Mouse (Mus musculus) ES-E14 (cell line): ENCODE data around the gene Hist2h3b. TPM values are rescaled to one million over a fixed set of nuclear protein-coding genes. Genes with fewer than 3 reads are reported as not detected.

Experiments
- DNase-seq: peaks from one replicate; pipeline ENCODE4 v3.0.0-alpha.2; 2013; ENCODE audit warnings: low read depth, low spot score
- H3K27ac ChIP-seq: 2 replicates; pipeline ENCODE4 v1.5.1; 2012; ENCODE audit warnings: low read depth, mild to moderate bottlenecking, low read length, moderate library complexity, mixed read lengths; ENCODE audit not compliant: poor library complexity, insufficient read depth, severe bottlenecking
- H3K36me3 ChIP-seq: 2 replicates; pipeline ENCODE4 v1.6.1; 2012; ENCODE audit warnings: mild to moderate bottlenecking, low read length, moderate library complexity, mixed read lengths; ENCODE audit not compliant: control insufficient read depth, poor library complexity, insufficient read depth, severe bottlenecking
- H3K4me1 ChIP-seq, 2 experiments: fragments of 150-350 bp in 1 of 2; sonication (generic) in 1 of 2; 2 replicates each; pipeline ENCODE4 v1.6.1; 2012; ENCODE audit warnings: low read length in 2 of 2, mild to moderate bottlenecking in 1 of 2, mixed read lengths in 1 of 2; ENCODE audit not compliant: control insufficient read depth in 2 of 2, insufficient read depth in 2 of 2, poor library complexity in 1 of 2
- H3K4me3 ChIP-seq, 2 experiments: fragments of 150-350 bp in 1 of 2; sonication (generic) in 1 of 2; 2 replicates each; pipeline ENCODE4 v1.5.1; 2012; ENCODE audit warnings: low read length in 2 of 2, low read depth in 1 of 2, mild to moderate bottlenecking in 1 of 2, mixed read lengths in 1 of 2; ENCODE audit not compliant: insufficient read depth in 1 of 2, poor library complexity in 1 of 2, severe bottlenecking in 1 of 2
- H3K9ac ChIP-seq: 2 replicates; pipeline ENCODE4 v1.6.1; 2012; ENCODE audit warnings: low read depth, mild to moderate bottlenecking, low read length, mixed read lengths; ENCODE audit not compliant: poor library complexity, insufficient read depth, severe bottlenecking
- H3K9me3 ChIP-seq: fragments of 150-350 bp; sonication (generic); 2 replicates; pipeline ENCODE4 v1.6.1; 2012; ENCODE audit warnings: low read depth, mild to moderate bottlenecking, low read length; ENCODE audit not compliant: control insufficient read depth, insufficient read depth
- CHD2 ChIP-seq: IDR thresholded peaks from 2 replicates; pipeline ENCODE4 v1.6.1; 2014; ENCODE audit warnings: mild to moderate bottlenecking, low read depth, low read length, inconsistent platforms
- HCFC1 ChIP-seq: IDR thresholded peaks from 2 replicates; pipeline ENCODE4 v1.6.1; 2012; ENCODE audit warnings: low read length, inconsistent platforms, borderline replicate concordance; ENCODE audit not compliant: insufficient read depth
- MAFK ChIP-seq: IDR thresholded peaks from 2 replicates; pipeline ENCODE4 v1.6.1; 2014; ENCODE audit warnings: mild to moderate bottlenecking, low read depth, low read length, inconsistent platforms; ENCODE audit not compliant: insufficient read depth
- ZC3H11A ChIP-seq: IDR thresholded peaks from 2 replicates; pipeline ENCODE4 v1.6.1; 2012; ENCODE audit warnings: low read depth, mild to moderate bottlenecking, inconsistent platforms, low read length, borderline replicate concordance
- ZNF384 ChIP-seq: IDR thresholded peaks from 2 replicates; pipeline ENCODE4 v1.6.1; 2012; ENCODE audit warnings: low read depth, low read length, inconsistent platforms
- in situ Hi-C, 2 experiments: fragments of 600-800 bp; cut with MboI; formaldehyde crosslinking; loops; one replicate each; pipeline ENCODE4 v1.15.1; 2025; ENCODE audit warnings: low sequenced_read_pairs in 2 of 2, inconsistent platforms in 1 of 2; ENCODE audit not compliant: unreplicated experiment in 2 of 2
- total RNA-seq: library from RNA; depleted of rRNA; stranded (reverse); fragments of 300-350 nt; gene quantifications from 2 replicates; pipeline ENCODE4 v1.2.3, GENCODE M21; 2012; rRNA removed

Gene Hist2h3b
- total RNA-seq, 1 experiment, result 806 TPM

DNA sequence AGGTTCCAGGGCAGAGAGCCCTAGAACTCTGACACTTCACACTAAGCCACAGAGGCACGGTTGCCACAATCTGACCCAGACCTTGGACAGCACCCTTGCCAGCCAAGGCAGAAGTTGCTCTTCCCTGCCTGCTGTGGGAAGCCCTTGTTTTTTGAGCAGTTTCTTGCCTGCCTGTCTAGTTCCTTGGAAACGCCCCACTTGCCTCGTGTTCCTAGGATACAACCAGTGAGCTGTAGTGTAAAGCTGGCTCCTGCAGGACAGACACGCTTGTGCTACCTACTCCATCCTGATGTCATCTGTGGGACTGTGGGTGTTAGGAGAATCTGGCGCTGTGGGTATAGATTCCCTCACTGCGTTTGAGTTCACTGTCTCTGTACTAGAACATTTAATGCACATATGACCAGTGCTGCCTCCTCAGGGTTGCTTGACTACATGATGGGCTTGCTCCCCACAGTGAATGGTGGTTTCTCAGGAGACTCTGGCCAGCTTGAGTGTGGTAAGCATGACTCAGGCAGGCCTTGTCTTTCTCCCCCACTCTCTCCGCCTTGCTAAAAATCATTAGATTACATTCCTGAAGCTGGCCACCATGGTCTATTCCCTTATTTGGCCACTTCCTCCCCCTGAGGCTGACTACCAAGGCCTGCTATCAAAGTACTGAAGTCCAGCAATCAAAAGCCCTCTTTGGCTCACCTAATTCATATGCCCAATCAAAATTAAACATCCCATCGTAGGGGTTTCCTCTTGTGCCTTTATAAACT, 44.1 kb downstream of the Hist2h3b start:
- H3K4me1 ChIP-seq, result no peaks in the 10 kb centered on the region
- in situ Hi-C loops, result no loop called here
- TF ChIP-seq MAFK (no peak), CHD2 (no peak), HCFC1 (no peak), ZC3H11A (no peak), ZNF384 (no peak)

More for the DNA sequence above, 44.1 kb downstream of the Hist2h3b start:
- Histone ChIP-seq H3K27ac (no peak overlapping the region), H3K9ac (no peak overlapping the region), H3K4me3 (no peak overlapping the region), H3K36me3 (no peaks in the 10 kb centered on the region), H3K9me3 (peaks cover 2% of the 10 kb centered on the region)
- no peak for DNase-seq

Other genes starting within 250 kb of the Hist2h3b start
- gene Vps45, start 210.2 kb upstream of the Hist2h3b start, total RNA-seq, result 9.9 and 11.9 TPM in 2 replicates
- 17.6 and 23.2 TPM in 2 replicates for gene Otud7b, start 164.1 kb upstream of the Hist2h3b start, total RNA-seq
- 3.5 and 4.0 TPM in 2 replicates for gene Mtmr11, start 106.7 kb upstream of the Hist2h3b start, total RNA-seq
- 64.1 and 91.1 TPM in 2 replicates for gene Sf3b4, start 96.3 kb upstream of the Hist2h3b start, total RNA-seq
- gene Sv2a, start 87.5 kb upstream of the Hist2h3b start, total RNA-seq, result 7.2 and 8.2 TPM in 2 replicates
- gene Bola1, start 48.9 kb upstream of the Hist2h3b start, total RNA-seq, result 70.8 and 76.4 TPM in 2 replicates
- 54.2 and 70.0 TPM in 2 replicates for gene Hist2h2ab, start 48.8 kb upstream of the Hist2h3b start, total RNA-seq
- 684 and 687 TPM in 2 replicates for gene Hist2h2ac, start 47.8 kb upstream of the Hist2h3b start, total RNA-seq
- gene Hist2h2be, start 47.5 kb upstream of the Hist2h3b start, total RNA-seq, result 0.80 and 1.0 TPM in 2 replicates
- gene Hist2h3c2, start 29.5 kb upstream of the Hist2h3b start, total RNA-seq, result 398 and 546 TPM in 2 replicates
- gene Hist2h2aa2, start 28.4 kb upstream of the Hist2h3b start, total RNA-seq, result 2,531 and 3,588 TPM in 2 replicates
- 2,311 and 3,075 TPM in 2 replicates for gene Hist2h2aa1, start 23.2 kb upstream of the Hist2h3b start, total RNA-seq
- gene Hist2h3c1, start 22.0 kb upstream of the Hist2h3b start, total RNA-seq, result not detected in 2 replicates
- gene Hist2h4, start 5.3 kb upstream of the Hist2h3b start, total RNA-seq, result 46.0 TPM in 2 replicates
- gene Hist2h2bb, start 1.1 kb downstream of the Hist2h3b start, total RNA-seq, result 1,985 and 2,453 TPM in 2 replicates
- not detected in 2 replicates for gene Fcgr1, start 25.3 kb downstream of the Hist2h3b start, total RNA-seq
- gene BC107364, start 183.7 kb downstream of the Hist2h3b start, total RNA-seq, result not detected in 2 replicates